In the genomic region with DNA sequence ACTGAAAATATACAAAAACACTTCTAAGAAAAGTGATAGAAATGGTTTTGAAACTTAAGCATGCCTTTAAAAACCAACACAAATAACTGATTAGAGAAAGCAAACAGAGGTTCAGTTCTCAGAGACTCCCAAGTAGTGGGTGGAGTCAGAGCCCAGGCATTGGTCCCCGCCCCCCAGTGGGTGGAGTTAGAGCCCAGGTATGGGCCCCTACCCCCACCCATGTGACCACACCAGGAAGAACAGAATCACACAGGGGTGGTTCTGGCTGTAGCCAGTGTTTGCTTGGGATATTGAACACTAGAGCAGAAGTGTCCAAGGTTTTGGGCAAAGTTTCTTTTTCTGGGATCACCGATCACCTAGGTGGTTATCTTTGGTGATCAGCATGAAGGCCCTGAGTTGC, we compare ENCODE assay signal across 15 mouse cellular contexts.
DNase-seq lines count a peak whose midpoint lies in the region; ATAC-seq and TF ChIP-seq lines count a peak whose summit lies in the region.
"Had no signal": no experiment of that assay in that cellular context is flagged by ENCODE, and none has a peak within 500 bp of the region (broad histone marks: within the 10 kb centered on the region; RNA-seq: fewer than 3 reads in every experiment).

No protein-coding gene starts in this region.

- ATAC-seq in intestine, postnatal 0 days: peak; percentile 81
- ATAC-seq in stomach, embryonic 15.5 days (ENCODE audit: insufficient read depth, low FRiP score, low read depth): peak; percentile 67; the same call in 1 of the 2 replicates
- ATAC-seq in forebrain, embryonic 14.5 days: no peak
- ATAC-seq: inflammation-experienced regulatory T-cells, adult 6 months; midbrain, embryonic 13.5 days had no signal

- TF ChIP-seq POLR2A in thymus, adult 2 months (IDR thresholded peaks at IDR 0.05; ENCODE audit: control insufficient read depth, extremely low read depth, insufficient read depth, low read length, poor library complexity): no peak
- no peak for TF ChIP-seq POLR2A in MEL (IDR thresholded peaks at IDR 0.05; ENCODE audit: control insufficient read depth in 1 of 2, insufficient read depth in 1 of 2, low read depth in 1 of 2, low read length in 2 of 2, poor library complexity in 1 of 2)

- no peak overlapping the region for H3K9ac ChIP-seq in MEL (ENCODE audit: control insufficient read depth, low read depth, low read length, poor library complexity, severe bottlenecking)
- H3K9ac ChIP-seq in intestine, postnatal 0 days (ENCODE audit: low read depth, low read length): no peak overlapping the region
- H3K9ac ChIP-seq in stomach, embryonic 15.5 days: no peak overlapping the region
- no peak overlapping the region for H3K9ac ChIP-seq in forebrain, embryonic 14.5 days (ENCODE audit: low read length)
- H3K9ac ChIP-seq: heart, embryonic 12.5 days; limb, embryonic 13.5 days; midbrain, embryonic 13.5 days had no signal

- no peaks in the 10 kb centered on the region for H3K9me3 ChIP-seq in MEL (replicated peaks; ENCODE audit: insufficient read depth, low read length)
- no peaks in the 10 kb centered on the region for H3K9me3 ChIP-seq in intestine, postnatal 0 days (ENCODE audit: control insufficient read depth)
- no peaks in the 10 kb centered on the region for H3K9me3 ChIP-seq in stomach, embryonic 15.5 days
- no peaks in the 10 kb centered on the region for H3K9me3 ChIP-seq in forebrain, embryonic 14.5 days (replicated peaks; ENCODE audit: control insufficient read depth, low read length)
- H3K9me3 ChIP-seq: heart, embryonic 12.5 days; limb, embryonic 13.5 days; midbrain, embryonic 13.5 days had no signal

- no peak overlapping the region for H3K27ac ChIP-seq in thymus, adult 2 months (ENCODE audit: control insufficient read depth, insufficient read depth, low read length)
- no peak overlapping the region for H3K27ac ChIP-seq in MEL (ENCODE audit: control insufficient read depth, low read depth, low read length)
- no peak overlapping the region for H3K27ac ChIP-seq in intestine, postnatal 0 days (ENCODE audit: low read depth, low read length)
- no peak overlapping the region for H3K27ac ChIP-seq in stomach, embryonic 15.5 days
- no peak overlapping the region for H3K27ac ChIP-seq in forebrain, embryonic 14.5 days (ENCODE audit: low read depth, low read length)
- H3K27ac ChIP-seq: limb, embryonic 13.5 days; midbrain, embryonic 13.5 days had no signal

- peaks cover 3% of the 10 kb centered on the region; the same call in 1 of the 2 replicates for H3K4me1 ChIP-seq in thymus, adult 2 months (replicated peaks; ENCODE audit: control insufficient read depth, insufficient read depth, low read length)
- peaks cover 0 to 4% of the 10 kb centered on the region in 2 experiments; a peak in 1 of 4 replicates for H3K4me1 ChIP-seq in MEL (ENCODE audit: control insufficient read depth in 1 of 2, insufficient read depth in 2 of 2, low read length in 2 of 2)
- H3K4me1 ChIP-seq in intestine, postnatal 0 days (replicated peaks; ENCODE audit: control insufficient read depth, insufficient read depth, low read length): no peaks in the 10 kb centered on the region
- no peaks in the 10 kb centered on the region for H3K4me1 ChIP-seq in stomach, embryonic 15.5 days
- peaks cover 13% of the 10 kb centered on the region for H3K4me1 ChIP-seq in forebrain, embryonic 14.5 days (ENCODE audit: control insufficient read depth, insufficient read depth, low read length)
- H3K4me1 ChIP-seq: heart, embryonic 12.5 days had no signal

- peak; percentile 3 for DNase-seq in thymus, adult 2 months
- DNase-seq in thymus, postnatal 10 days (ENCODE audit: low spot score in 2 of 2): no peak
- DNase-seq in MEL (ENCODE audit: low read depth, low spot score): no peak
- no peak for DNase-seq in forebrain, embryonic 14.5 days (ENCODE audit: low spot score)
- DNase-seq in right cerebral cortex, adult 2 months (ENCODE audit: low spot score in 2 of 2): no peak
- DNase-seq: adrenal gland, postnatal 25 days; gastrocnemius, postnatal 36 days; kidney, postnatal 25 days had no signal

- TF ChIP-seq EP300 in MEL (IDR thresholded peaks at IDR 0.05; ENCODE audit: low read depth in 1 of 2, low read length in 2 of 2): no peak

- 86% methylated on average over 2 of the region's 2 CpGs for WGBS in thymus, adult 2 months
- WGBS in intestine, postnatal 0 days: 57% methylated on average over 2 of the region's 2 CpGs
- 65% methylated on average over 2 of the region's 2 CpGs for WGBS in stomach, embryonic 15.5 days
- 75% methylated on average over 2 of the region's 2 CpGs for WGBS in forebrain, embryonic 14.5 days

- no peaks in the 10 kb centered on the region for H3K36me3 ChIP-seq in thymus, adult 2 months (ENCODE audit: control insufficient read depth, insufficient read depth, low read length)
- no peaks in the 10 kb centered on the region for H3K36me3 ChIP-seq in MEL (ENCODE audit: control insufficient read depth in 1 of 2, insufficient read depth in 2 of 2, low read length in 2 of 2)
- no peaks in the 10 kb centered on the region for H3K36me3 ChIP-seq in intestine, postnatal 0 days (ENCODE audit: control insufficient read depth, insufficient read depth)
- no peaks in the 10 kb centered on the region for H3K36me3 ChIP-seq in stomach, embryonic 15.5 days
- no peaks in the 10 kb centered on the region for H3K36me3 ChIP-seq in forebrain, embryonic 14.5 days (ENCODE audit: control insufficient read depth, insufficient read depth, low read length)
- H3K36me3 ChIP-seq: heart, embryonic 12.5 days; limb, embryonic 13.5 days; midbrain, embryonic 13.5 days had no signal

- no peaks in the 10 kb centered on the region for H3K79me2 ChIP-seq in MEL (ENCODE audit: control insufficient read depth, insufficient read depth, low read length, poor library complexity)

- no peak for TF ChIP-seq RAD21 in MEL (IDR thresholded peaks at IDR 0.05; ENCODE audit: low read depth, low read length)

- H3K4me2 ChIP-seq in intestine, postnatal 0 days (replicated peaks; ENCODE audit: low read depth): 0 out of 2 replicates have a peak overlapping the region, but pooled peaks have one; percentile 17
- H3K4me2 ChIP-seq in stomach, embryonic 15.5 days: no peak overlapping the region
- H3K4me2 ChIP-seq in forebrain, embryonic 14.5 days (ENCODE audit: low read length): no peak overlapping the region
- H3K4me2 ChIP-seq: heart, embryonic 12.5 days; limb, embryonic 13.5 days; midbrain, embryonic 13.5 days had no signal

- no peaks in the 10 kb centered on the region for H3K27me3 ChIP-seq in thymus, adult 2 months (ENCODE audit: control insufficient read depth, insufficient read depth, low read length)
- H3K27me3 ChIP-seq in MEL (ENCODE audit: control insufficient read depth in 1 of 2, insufficient read depth in 2 of 2, low read length in 2 of 2): no peaks in the 10 kb centered on the region; a peak in 1 of 4 replicates
- H3K27me3 ChIP-seq in intestine, postnatal 0 days (replicated peaks; ENCODE audit: control insufficient read depth, insufficient read depth, low read length): no peaks in the 10 kb centered on the region
- no peaks in the 10 kb centered on the region for H3K27me3 ChIP-seq in stomach, embryonic 15.5 days (replicated peaks)
- no peaks in the 10 kb centered on the region for H3K27me3 ChIP-seq in forebrain, embryonic 14.5 days (replicated peaks; ENCODE audit: control insufficient read depth, insufficient read depth, low read length)
- H3K27me3 ChIP-seq: heart, embryonic 12.5 days; midbrain, embryonic 13.5 days had no signal

- H3K4me3 ChIP-seq in thymus, adult 2 months (ENCODE audit: control insufficient read depth, insufficient read depth, low read length): no peak overlapping the region
- H3K4me3 ChIP-seq in MEL (ENCODE audit: control insufficient read depth in 1 of 2, insufficient read depth in 1 of 2, low read depth in 2 of 2, low read length in 2 of 2): no peak overlapping the region
- H3K4me3 ChIP-seq in intestine, postnatal 0 days (ENCODE audit: low read depth, low read length): no peak overlapping the region
- H3K4me3 ChIP-seq in stomach, embryonic 15.5 days (replicated peaks): no peak overlapping the region
- H3K4me3 ChIP-seq in forebrain, embryonic 14.5 days (ENCODE audit: low read depth, low read length): no peak overlapping the region
- H3K4me3 ChIP-seq: erythroblast, embryonic 14.5 days; heart, embryonic 12.5 days; limb, embryonic 13.5 days; midbrain, embryonic 13.5 days had no signal

- no peak for TF ChIP-seq CTCF in thymus, adult 2 months (IDR thresholded peaks at IDR 0.05; ENCODE audit: borderline replicate concordance, control insufficient read depth, extremely low read depth, insufficient read depth, low read length, poor library complexity)
- no peak for TF ChIP-seq CTCF in MEL (IDR thresholded peaks at IDR 0.05 in 2 of 3, conservative IDR thresholded peaks at IDR 0.05 in 1 of 3; ENCODE audit: control insufficient read depth in 1 of 3, insufficient read depth in 1 of 3, low read depth in 2 of 3, low read length in 3 of 3, poor library complexity in 1 of 3, severe bottlenecking in 1 of 3)
- no peak for TF ChIP-seq CTCF in intestine, postnatal 0 days (IDR thresholded peaks at IDR 0.05; ENCODE audit: low read depth)

TF ChIP-seq in MEL, 35 proteins besides CTCF, POLR2A, EP300 and RAD21:
- TF ChIP-seq USF1 (IDR thresholded peaks at IDR 0.05; ENCODE audit: low read depth, low read length) (0 out of 2 replicates have a peak, but pooled peaks have one; percentile 24), SMC3 (IDR thresholded peaks at IDR 0.05; ENCODE audit: low read depth, low read length) (no peak)
